Mouse (Mus musculus) embryo, embryonic 11 days (tissue): ENCODE data around the gene Stambp.
"Not testable (repeated sequence)": the region's sequence is repeated elsewhere in the genome, so short reads cannot be mapped to it uniquely, and the experiment has no call there.

ENCODE experiments used
- DNase-seq: peaks from one replicate; pipeline ENCODE4 v3.0.0-alpha.2; 2015

Stambp gene

GRCm38 (mm10) chr6:83572671-83573070, at the start of gene Stambp:
TSS of gene Stambp (minus strand) at chr6:83572729.
- DNase-seq: no peak

DNA sequence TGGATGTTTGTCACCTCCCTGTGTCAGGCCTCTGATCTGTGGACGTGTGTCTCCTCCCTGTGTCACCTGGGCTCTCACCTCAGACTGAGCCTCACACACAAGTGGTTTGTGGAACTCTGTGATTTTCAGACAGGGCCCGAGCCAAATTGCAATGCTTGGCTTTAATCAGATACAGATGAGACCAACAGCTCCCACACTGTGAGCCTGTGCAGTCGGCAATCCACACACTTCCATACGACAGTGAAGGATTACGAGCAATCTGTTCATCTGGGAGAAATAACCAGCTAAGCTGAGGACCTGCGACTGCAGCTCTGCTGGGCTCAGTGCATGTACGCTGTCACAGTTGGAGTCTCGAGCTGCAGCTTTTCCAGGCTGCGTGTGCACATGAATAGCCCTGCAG, 47.4 kb upstream of the Stambp start:
- DNase-seq: peak; percentile 25

- DNase-seq: no peak
Measured at GRCm38 (mm10) chr6:83617581-83618335, 45.2 kb upstream of the Stambp start.

DNA sequence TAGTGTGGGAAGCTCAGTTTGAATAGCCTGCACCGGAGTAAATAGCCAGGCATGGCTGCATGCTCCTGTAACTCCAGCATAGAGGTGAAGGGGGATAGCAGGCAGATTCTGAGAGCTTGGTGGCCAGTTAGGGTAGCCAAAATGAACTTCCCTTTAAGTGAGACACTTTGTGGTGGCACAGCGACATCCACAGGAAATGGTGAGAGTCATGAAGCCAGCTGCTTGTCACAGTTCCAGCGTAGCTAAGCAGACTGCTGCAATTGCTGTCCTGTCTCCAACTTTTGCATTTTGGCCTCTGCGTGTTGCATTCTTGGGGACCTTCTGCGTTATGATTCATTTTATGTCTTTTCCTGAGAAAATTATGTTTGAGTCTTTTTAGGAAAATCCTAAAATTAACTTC, 44.0 kb upstream of the Stambp start:
- peak; percentile 17 for DNase-seq

- DNase-seq: no peak
Measured at GRCm38 (mm10) chr6:83614469-83614868, 41.9 kb upstream of the Stambp start.

DNA sequence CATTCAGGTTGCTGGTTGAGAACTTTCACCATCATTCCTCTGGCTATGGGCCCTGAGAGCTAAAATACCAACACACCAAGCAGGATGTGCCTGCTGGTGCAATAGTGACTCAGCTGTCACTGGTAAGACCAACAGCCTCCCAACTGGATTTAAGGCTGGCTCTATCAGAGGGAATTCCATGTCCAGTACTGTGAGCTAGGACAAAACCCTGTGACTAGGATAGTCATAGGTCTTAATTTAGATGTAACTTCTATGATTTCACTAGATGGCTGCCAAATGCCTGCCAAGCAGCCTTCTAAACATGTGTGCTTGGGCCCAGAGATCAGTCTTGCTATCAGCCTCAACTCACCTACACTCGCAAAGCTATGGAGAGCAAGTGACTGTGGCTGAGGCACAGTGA, 40.4 kb upstream of the Stambp start:
- no peak for DNase-seq

DNA sequence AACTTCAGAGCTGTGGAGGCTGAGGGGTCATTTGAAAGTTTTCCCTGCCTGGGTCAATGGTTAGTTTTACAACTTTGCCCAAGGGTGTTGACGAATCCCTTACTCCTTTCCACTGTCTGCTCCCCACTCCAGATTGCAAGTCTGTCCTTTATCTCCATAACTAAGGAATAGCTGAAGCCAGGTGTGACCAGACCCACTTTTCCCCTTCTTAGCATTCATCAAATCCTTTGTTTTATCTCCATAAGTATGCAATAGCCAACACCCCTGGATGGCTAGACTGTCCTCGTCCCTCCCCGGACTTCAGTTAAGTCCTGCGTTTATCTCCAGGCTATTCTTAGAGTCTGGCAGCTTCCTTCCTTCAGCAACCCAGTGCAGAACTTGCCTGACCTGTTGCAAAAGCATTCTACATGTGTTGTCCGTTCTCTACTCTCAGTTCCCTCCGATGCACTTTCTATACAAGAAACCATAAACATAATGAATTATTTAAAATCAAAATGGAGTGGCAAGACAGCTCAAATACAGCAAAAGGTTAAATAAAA, 27.2 kb upstream of the Stambp start:
- DNase-seq: no peak

DNA sequence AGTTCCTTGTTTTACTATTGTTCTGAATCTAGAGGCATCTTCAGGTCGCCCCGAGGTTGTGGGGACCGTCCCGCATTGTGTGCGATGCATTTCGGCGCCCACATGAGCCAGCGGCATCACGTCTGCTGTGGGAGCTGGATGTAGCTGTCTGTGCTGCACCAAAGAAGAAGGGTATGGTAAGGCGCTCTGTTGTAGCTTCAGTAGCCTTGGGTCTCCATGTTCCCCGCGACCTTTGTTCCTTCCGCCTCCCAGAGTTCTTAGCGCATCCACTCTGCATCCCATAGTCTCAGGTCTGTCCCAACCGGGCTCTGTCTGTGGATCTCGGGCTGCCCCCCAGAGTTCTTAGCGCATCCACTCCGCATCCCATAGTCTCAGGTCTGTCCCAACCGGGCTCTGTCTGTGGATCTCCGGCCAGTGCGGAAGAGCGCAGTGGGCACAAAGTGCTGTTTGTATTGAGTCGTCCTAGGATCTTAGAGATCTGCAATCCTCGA, 26.6 kb upstream of the Stambp start:
- peak; percentile 22 for DNase-seq

DNA sequence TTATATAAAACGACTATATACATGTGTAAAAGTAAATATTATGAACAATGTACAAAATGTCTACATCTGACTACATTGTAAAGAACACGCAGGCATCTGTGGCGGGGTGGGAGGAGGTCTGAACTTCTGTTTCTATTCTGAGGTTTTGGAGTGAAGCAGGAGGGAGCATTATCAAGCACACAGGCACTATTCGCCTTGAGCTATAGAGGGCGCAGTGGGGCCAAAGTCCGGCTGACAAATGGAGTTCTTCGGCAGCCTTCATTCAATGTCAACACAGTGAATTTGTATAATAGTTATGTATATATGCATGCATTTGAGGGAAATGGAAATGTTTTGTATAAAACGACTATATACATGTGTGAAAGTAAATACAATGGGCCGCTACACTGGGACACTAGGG, 26.1 kb upstream of the Stambp start:
- peak; percentile 74 for DNase-seq

GRCm38 (mm10) chr6:83597988-83598387, 25.5 kb upstream of the Stambp start:
- DNase-seq: no peak

GRCm38 (mm10) chr6:83595035-83595434, 22.5 kb upstream of the Stambp start:
- DNase-seq: no peak

DNA sequence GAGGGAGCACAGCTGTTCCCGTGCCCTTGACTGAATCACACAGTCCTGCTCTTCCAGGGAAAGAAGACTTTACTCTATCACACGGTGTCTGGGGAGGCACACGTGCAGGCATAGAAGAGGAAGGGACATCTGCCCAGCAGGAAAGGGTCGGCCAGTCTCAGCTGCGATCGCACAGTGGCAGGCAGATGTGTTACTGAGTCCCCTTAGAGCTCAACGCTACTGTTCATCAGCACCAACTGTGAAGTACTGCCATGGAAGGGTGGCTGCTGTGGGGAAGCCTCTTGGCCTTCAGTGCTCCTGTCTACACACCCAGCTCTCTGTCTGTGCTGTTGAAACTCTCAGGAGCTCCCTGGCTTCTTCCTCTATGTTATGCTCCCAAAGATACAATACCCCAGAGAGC, 21.4 kb upstream of the Stambp start:
- no peak for DNase-seq

GRCm38 (mm10) chr6:83592051-83592450, 19.5 kb upstream of the Stambp start:
- DNase-seq: no peak

DNA sequence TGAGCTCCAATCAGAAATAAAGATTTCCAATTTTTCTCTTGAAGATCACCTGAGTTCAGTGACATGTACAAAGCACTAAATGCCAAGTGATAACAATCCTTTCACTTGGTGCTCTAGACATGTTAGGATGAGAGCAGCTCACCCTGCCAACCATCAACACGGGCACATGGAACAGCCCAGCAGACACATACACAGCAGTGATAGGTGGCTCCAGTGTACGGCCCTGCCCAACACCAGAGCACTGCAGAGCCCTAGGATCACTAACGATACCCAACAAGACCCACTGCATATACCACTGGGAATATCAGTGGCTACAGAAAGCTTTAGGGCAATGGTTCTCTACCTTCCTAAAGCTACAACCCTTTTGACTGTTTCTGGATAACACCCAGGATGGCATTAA, 17.8 kb upstream of the Stambp start:
- no peak for DNase-seq

DNA sequence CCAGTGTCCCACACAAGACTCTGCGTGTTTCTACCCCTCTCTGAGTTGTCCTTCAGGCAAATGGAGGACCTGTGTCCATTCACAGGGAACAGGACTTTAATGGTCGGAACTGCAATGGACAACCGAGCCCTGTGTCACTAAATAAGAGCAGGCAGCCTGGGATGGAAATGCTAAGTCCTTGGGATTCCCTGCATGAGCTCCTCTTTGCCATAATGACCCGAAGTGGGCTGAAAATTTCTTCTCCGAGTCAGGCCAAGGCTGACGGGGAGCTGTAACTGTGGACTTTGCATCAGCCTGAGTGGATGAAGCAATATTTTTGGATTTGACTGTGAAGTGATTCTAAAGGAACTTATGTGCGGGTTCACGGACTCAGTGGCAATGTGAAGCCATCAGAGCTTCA, 14.7 kb upstream of the Stambp start:
- not testable (repeated sequence) for DNase-seq

DNA sequence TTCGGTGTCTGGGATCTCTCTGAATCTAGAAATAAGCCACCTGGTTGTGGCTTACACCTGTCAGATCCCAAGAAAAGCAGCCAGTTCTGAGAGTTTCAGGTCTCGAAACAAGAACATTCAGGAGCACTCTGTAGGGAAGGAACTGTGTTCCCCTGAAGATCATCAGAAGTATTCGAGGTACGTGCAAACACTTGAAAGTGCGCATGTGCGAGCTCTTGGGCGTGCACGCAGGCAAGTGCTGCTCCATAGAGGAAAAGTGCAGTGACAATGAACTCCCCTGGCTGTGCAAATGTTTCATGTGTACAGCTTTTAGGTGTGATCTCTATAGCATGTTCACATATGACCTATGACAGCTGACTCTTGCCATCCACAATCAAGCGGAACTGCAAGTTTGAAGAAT, 12.8 kb upstream of the Stambp start:
- DNase-seq: not testable (repeated sequence)

DNA sequence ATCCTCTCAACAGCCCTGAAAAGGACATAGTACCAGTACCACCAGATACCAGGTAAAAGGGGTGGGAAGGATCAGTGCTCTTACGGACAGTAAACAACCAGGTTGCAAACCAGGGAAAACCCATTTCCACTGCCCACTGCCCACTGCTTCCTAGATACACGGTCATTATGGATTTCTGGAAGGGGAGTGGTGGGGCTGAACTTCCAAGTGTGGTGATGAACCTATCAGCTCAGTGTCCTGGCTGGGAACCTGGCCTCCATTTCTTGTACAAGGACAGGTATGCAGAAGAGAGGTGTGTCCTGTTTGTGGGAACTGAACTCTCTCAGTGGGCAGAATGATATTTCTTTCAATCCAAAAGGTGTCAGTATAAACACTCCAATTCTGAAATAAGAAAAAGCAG, 11.1 kb upstream of the Stambp start:
- no peak for DNase-seq

- peak; percentile 85 for DNase-seq
Measured at GRCm38 (mm10) chr6:83582938-83583270, 10.4 kb upstream of the Stambp start.

DNA sequence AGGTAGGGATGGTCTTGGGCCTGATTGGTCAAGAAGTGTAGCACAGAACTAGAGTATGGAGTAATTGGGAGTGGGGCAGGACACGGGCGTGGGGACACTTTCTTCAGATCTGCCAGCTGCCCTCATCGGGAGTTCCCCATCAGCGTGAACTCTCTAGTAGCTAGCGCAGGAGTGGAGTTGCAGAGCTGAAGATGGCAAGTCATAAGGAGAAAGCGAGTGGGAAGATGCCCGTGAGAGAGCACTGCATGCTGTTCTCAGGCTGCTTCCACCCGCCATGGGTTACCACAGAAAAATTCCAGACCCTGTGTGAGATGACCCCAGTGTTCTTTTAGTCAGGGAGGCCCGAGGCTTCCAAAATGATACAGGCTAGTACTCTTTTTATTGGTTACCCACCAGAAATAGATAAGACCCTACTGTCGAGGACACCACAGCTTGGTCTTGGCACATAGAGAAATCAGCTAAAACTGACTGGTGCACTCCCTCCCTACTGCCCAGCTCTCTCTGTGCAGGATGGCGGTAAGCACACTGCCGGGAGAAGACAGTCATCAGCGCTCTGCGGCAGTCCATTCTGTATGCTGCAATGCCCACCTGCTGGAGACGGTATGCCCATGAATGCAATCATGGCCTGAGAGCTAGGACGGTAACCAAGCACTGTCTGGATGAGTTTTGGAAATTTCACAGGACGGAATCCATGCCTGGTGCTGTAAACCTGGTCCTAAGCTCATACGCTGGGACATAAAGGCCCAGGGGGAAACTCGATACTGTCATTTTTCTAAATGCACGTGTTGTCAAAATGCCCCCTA, 9.8 kb upstream of the Stambp start:
- no peak for DNase-seq

DNA sequence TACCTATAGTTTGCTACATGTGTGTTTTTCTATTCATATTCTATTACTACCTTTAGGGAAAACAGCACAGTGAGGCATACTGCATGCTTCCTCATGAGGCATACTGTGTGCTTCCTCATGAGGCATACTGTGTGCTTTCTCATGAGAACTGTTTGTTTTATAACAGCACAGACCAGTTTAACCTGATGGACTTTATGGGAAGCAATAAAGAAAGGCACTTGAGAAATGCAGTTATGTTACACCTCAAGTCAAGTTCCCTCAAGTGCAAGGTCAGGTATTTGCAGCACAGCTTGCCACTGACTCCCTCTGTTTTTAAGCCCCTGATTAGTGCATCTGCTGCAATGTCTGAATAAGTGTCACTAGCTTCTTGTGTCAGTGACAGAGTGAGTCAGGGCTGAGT, 5.0 kb upstream of the Stambp start:
- DNase-seq: no peak

DNA sequence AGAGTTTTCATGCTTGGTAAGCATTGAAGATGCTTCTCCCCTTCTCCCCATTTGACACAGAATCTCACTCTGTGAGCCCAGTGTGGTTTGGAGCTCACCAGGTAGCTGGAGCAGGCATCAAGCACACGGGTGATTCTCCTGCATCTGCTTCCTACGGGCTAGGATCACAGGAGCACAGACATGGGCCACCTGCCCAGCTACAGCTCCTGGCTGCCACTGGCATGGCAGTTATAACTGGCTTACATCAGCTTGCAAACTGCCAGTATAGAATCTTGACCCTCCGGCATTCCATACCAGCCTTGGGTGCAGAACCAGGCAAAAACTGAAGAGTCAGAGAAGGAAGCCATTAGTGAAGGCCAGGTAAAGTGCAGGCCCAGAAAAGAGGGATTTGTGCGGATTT, 3.1 kb upstream of the Stambp start:
- DNase-seq: no peak

GRCm38 (mm10) chr6:83571840-83572667, 475 bp downstream of the Stambp start:
- peak; percentile 95 for DNase-seq
